Mouse (Mus musculus): ENCODE data around the gene Ell3. TPM values are rescaled to one million over a fixed set of nuclear protein-coding genes. Genes with fewer than 3 reads are reported as not detected.

Ell3 gene
- 1.8 TPM for polyA plus RNA-seq (2014; fragmentation: Illumina TruSeq; extraction: RNeasy Lipid Tissue Mini Kit (QIAGEN cat#74804); ENCODE audit: low read depth, low replicate concordance)

GRCm38 (mm10) chr2:121444178-121444577, at the start of gene Ell3:
TSS of gene Ell3 (minus strand) at chr2:121444278.

GRCm38 (mm10) chr2:121473301-121474179, 29.5 kb upstream of the Ell3 start, which contains the start of gene Mfap1b:
TSS of gene Mfap1b (minus strand) at chr2:121474067.

GRCm38 (mm10) chr2:121456692-121457642, 12.9 kb upstream of the Ell3 start, which contains the start of gene Serinc4:
TSS of gene Serinc4 (minus strand) at chr2:121456781.

GRCm38 (mm10) chr2:121452990-121453389, 8.9 kb upstream of the Ell3 start, which contains the start of gene Hypk:
TSS of gene Hypk (plus strand) at chr2:121453290.

GRCm38 (mm10) chr2:121448739-121449535, 4.9 kb upstream of the Ell3 start, which contains the start of gene Serf2:
TSS of gene Serf2 (plus strand) at chr2:121449195.

GRCm38 (mm10) chr2:121413387-121414042, 30.6 kb downstream of the Ell3 start, which contains the start of the genes Pdia3 and Catsper2:
TSS of gene Pdia3 (plus strand) at chr2:121413775.
TSS of gene Catsper2 (minus strand) at chr2:121413792.

Other genes starting within 250 kb of the Ell3 start
- 2.2 TPM for gene Trp53bp1, start 172.9 kb downstream of the Ell3 start, polyA plus RNA-seq (2014; fragmentation: Illumina TruSeq; extraction: RNeasy Lipid Tissue Mini Kit (QIAGEN cat#74804); ENCODE audit: low read depth, low replicate concordance)
- not detected for gene Map1a, start 154.7 kb downstream of the Ell3 start, polyA plus RNA-seq (2014; fragmentation: Illumina TruSeq; extraction: RNeasy Lipid Tissue Mini Kit (QIAGEN cat#74804); ENCODE audit: low read depth, low replicate concordance)
- gene Ppip5k1, start 88.9 kb downstream of the Ell3 start, polyA plus RNA-seq (2014; fragmentation: Illumina TruSeq; extraction: RNeasy Lipid Tissue Mini Kit (QIAGEN cat#74804); ENCODE audit: low read depth, low replicate concordance): 1.6 TPM
- gene Ckmt1, start 86.6 kb downstream of the Ell3 start, polyA plus RNA-seq (2014; fragmentation: Illumina TruSeq; extraction: RNeasy Lipid Tissue Mini Kit (QIAGEN cat#74804); ENCODE audit: low read depth, low replicate concordance): not detected
- gene Strc, start 57.1 kb downstream of the Ell3 start, polyA plus RNA-seq (2014; fragmentation: Illumina TruSeq; extraction: RNeasy Lipid Tissue Mini Kit (QIAGEN cat#74804); ENCODE audit: low read depth, low replicate concordance): not detected
- gene Pdia3, start 30.5 kb downstream of the Ell3 start, polyA plus RNA-seq (2014; fragmentation: Illumina TruSeq; extraction: RNeasy Lipid Tissue Mini Kit (QIAGEN cat#74804); ENCODE audit: low read depth, low replicate concordance): 820 TPM
- gene Catsper2, start 30.5 kb downstream of the Ell3 start, polyA plus RNA-seq (2014; fragmentation: Illumina TruSeq; extraction: RNeasy Lipid Tissue Mini Kit (QIAGEN cat#74804); ENCODE audit: low read depth, low replicate concordance): 3.5 TPM
- 47.8 TPM for gene Serf2, start 4.9 kb upstream of the Ell3 start, polyA plus RNA-seq (2014; fragmentation: Illumina TruSeq; extraction: RNeasy Lipid Tissue Mini Kit (QIAGEN cat#74804); ENCODE audit: low read depth, low replicate concordance)
- gene Hypk, start 9.0 kb upstream of the Ell3 start, polyA plus RNA-seq (2014; fragmentation: Illumina TruSeq; extraction: RNeasy Lipid Tissue Mini Kit (QIAGEN cat#74804); ENCODE audit: low read depth, low replicate concordance): 18.7 TPM
- not detected for gene Serinc4, start 12.5 kb upstream of the Ell3 start, polyA plus RNA-seq (2014; fragmentation: Illumina TruSeq; extraction: RNeasy Lipid Tissue Mini Kit (QIAGEN cat#74804); ENCODE audit: low read depth, low replicate concordance)
- 15.0 TPM for gene Mfap1b, start 29.8 kb upstream of the Ell3 start, polyA plus RNA-seq (2014; fragmentation: Illumina TruSeq; extraction: RNeasy Lipid Tissue Mini Kit (QIAGEN cat#74804); ENCODE audit: low read depth, low replicate concordance)
- gene Mfap1a, start 62.4 kb upstream of the Ell3 start, polyA plus RNA-seq (2014; fragmentation: Illumina TruSeq; extraction: RNeasy Lipid Tissue Mini Kit (QIAGEN cat#74804); ENCODE audit: low read depth, low replicate concordance): 16.5 TPM
- gene Wdr76, start 62.4 kb upstream of the Ell3 start, polyA plus RNA-seq (2014; fragmentation: Illumina TruSeq; extraction: RNeasy Lipid Tissue Mini Kit (QIAGEN cat#74804); ENCODE audit: low read depth, low replicate concordance): 2.6 TPM

Measured in liver, adult 10 weeks (tissue).